Mouse (Mus musculus) small intestine, adult 2 months (tissue): ENCODE measurements around the gene Asic2. TPM values are rescaled to one million over a fixed set of nuclear protein-coding genes. Genes with fewer than 3 reads are reported as not detected.

Experiments
- H3K27ac ChIP-seq: fragments of 200-500 bp; 2 replicates; pipeline ENCODE4 v1.5.1; 2012; ENCODE audit warnings: low read depth, low read length, control low read depth, inconsistent platforms; ENCODE audit not compliant: insufficient read depth
- H3K27me3 ChIP-seq: fragments of 200-500 bp; 2 replicates; pipeline ENCODE4 v1.6.1; 2012; ENCODE audit warnings: mild to moderate bottlenecking, moderate library complexity, low read length, inconsistent platforms; ENCODE audit not compliant: control insufficient read depth, insufficient read depth
- H3K36me3 ChIP-seq: fragments of 200-500 bp; 2 replicates; pipeline ENCODE4 v1.6.1; 2012; ENCODE audit warnings: mild to moderate bottlenecking, low read length, control low read depth, inconsistent platforms; ENCODE audit not compliant: control insufficient read depth, insufficient read depth
- H3K4me1 ChIP-seq: fragments of 200-500 bp; 2 replicates; pipeline ENCODE4 v1.6.1; 2012; ENCODE audit warnings: low read length, inconsistent platforms, mixed read lengths; ENCODE audit not compliant: control insufficient read depth, insufficient read depth, insufficient read length
- H3K4me3 ChIP-seq: fragments of 200-500 bp; 2 replicates; pipeline ENCODE4 v1.5.1; 2012; ENCODE audit warnings: low read depth, mild to moderate bottlenecking, control low read depth, inconsistent platforms, low read length, moderate library complexity
- CTCF ChIP-seq: fragments of 200-500 bp; IDR thresholded peaks from 2 replicates; pipeline ENCODE4 v1.5.1; 2012; ENCODE audit warnings: low read depth, mild to moderate bottlenecking, control low read depth, inconsistent platforms, low read length, moderate library complexity, mixed read lengths; ENCODE audit not compliant: insufficient replicate concordance, insufficient read length; ENCODE audit errors: extremely low read depth
- POLR2A ChIP-seq: fragments of 200-500 bp; IDR thresholded peaks from 2 replicates; pipeline ENCODE4 v1.6.1; 2012; ENCODE audit warnings: low read depth, mild to moderate bottlenecking, control low read depth, inconsistent platforms, low read length, moderate library complexity
- WGBS: fragments of 180-500 bp; shearing (Covaris S2); methylation state at CpG from one replicate; pipeline ENCODE4 v1.1.7; 2018; 5-methylcytosine and 5-hydroxymethylcytosine counted together
- polyA plus RNA-seq: library from polyadenylated mRNA; depleted of rRNA; stranded (reverse); fragments of >200 nt; gene quantifications from 2 replicates; pipeline ENCODE4 v1.2.3, GENCODE M21; 2012; rRNA removed

Asic2 gene
- 0.47 and 1.4 TPM in 2 replicates for polyA plus RNA-seq

GRCm38 (mm10) chr11:81968401-81968881, at the start of gene Asic2:
TSS of gene Asic2 (minus strand) at chr11:81968457.
- H3K36me3 ChIP-seq, result no peaks in the 10 kb centered on the region
- no peak within 1 kb of the TSS for H3K4me3 ChIP-seq
- WGBS, result 6% methylated on average over 29 of the region's 29 CpGs
- H3K27ac ChIP-seq, result no peak within 1 kb of the TSS
- no peaks in the 10 kb centered on the region for H3K4me1 ChIP-seq
- no peaks in the 10 kb centered on the region for H3K27me3 ChIP-seq
- no peak for TF ChIP-seq CTCF
- no peak for TF ChIP-seq POLR2A

GRCm38 (mm10) chr11:82016181-82016780, 48.0 kb upstream of the Asic2 start:
- no peak overlapping the region for H3K27ac ChIP-seq
- whole genome bisulfite sequencing, result 52% methylated on average over 3 of the region's 3 CpGs
- H3K36me3 ChIP-seq, result no peaks in the 10 kb centered on the region
- no peak for TF ChIP-seq CTCF
- no peak for TF ChIP-seq POLR2A
- H3K27me3 ChIP-seq, result no peaks in the 10 kb centered on the region
- peaks cover 3% of the 10 kb centered on the region; the same call in 1 of the 2 replicates for H3K4me1 ChIP-seq
- H3K4me3 ChIP-seq, result no peak overlapping the region

- Histone ChIP-seq H3K4me3 (no peak overlapping the region), H3K36me3 (no peaks in the 10 kb centered on the region), H3K27ac (no peak overlapping the region), H3K4me1 (peaks cover 3% of the 10 kb centered on the region; the same call in 1 of the 2 replicates), H3K27me3 (no peaks in the 10 kb centered on the region)
- WGBS, result 51% methylated on average over 2 of the region's 2 CpGs
- TF ChIP-seq CTCF, result no peak
- TF ChIP-seq POLR2A, result no peak
These were observed 46.8 kb upstream of the Asic2 start for GRCm38 (mm10) chr11:82015066-82015465.

GRCm38 (mm10) chr11:82013756-82014155, 45.5 kb upstream of the Asic2 start:
- no peak for TF ChIP-seq POLR2A
- TF ChIP-seq CTCF, result no peak

GRCm38 (mm10) chr11:82011411-82012193, 43.3 kb upstream of the Asic2 start:
- 66% methylated on average over 8 of the region's 8 CpGs for WGBS
- no peak for TF ChIP-seq POLR2A
- no peak for TF ChIP-seq CTCF
- H3K27ac ChIP-seq, result no peak overlapping the region
- no peaks in the 10 kb centered on the region for H3K27me3 ChIP-seq
- no peaks in the 10 kb centered on the region for H3K36me3 ChIP-seq
- no peak overlapping the region for H3K4me3 ChIP-seq
- H3K4me1 ChIP-seq, result no peaks in the 10 kb centered on the region

More at GRCm38 (mm10) chr11:82013756-82014155, 45.5 kb upstream of the Asic2 start:
- no peak overlapping the region for H3K4me3 ChIP-seq
- 50% methylated on average over 1 of the region's 1 CpGs for WGBS
- H3K27me3 ChIP-seq, result no peaks in the 10 kb centered on the region
- H3K4me1 ChIP-seq, result no peaks in the 10 kb centered on the region
- no peaks in the 10 kb centered on the region for H3K36me3 ChIP-seq
- no peak overlapping the region for H3K27ac ChIP-seq

GRCm38 (mm10) chr11:82010115-82010514, 41.9 kb upstream of the Asic2 start:
- 85% methylated on average over 3 of the region's 3 CpGs for WGBS
- no peaks in the 10 kb centered on the region for H3K27me3 ChIP-seq
- no peaks in the 10 kb centered on the region for H3K4me1 ChIP-seq
- TF ChIP-seq POLR2A (no peak), CTCF (no peak)
- no peak overlapping the region for H3K27ac ChIP-seq
- H3K36me3 ChIP-seq, result no peaks in the 10 kb centered on the region
- H3K4me3 ChIP-seq, result no peak overlapping the region

GRCm38 (mm10) chr11:82006796-82007423, 38.7 kb upstream of the Asic2 start:
- 40% methylated on average over 12 of the region's 12 CpGs for WGBS
- TF ChIP-seq POLR2A (no peak), CTCF (no peak)
- H3K4me3 ChIP-seq, result no peak overlapping the region
- no peaks in the 10 kb centered on the region for H3K27me3 ChIP-seq
- peak overlapping the region; percentile 64 for H3K27ac ChIP-seq
- no peaks in the 10 kb centered on the region for H3K4me1 ChIP-seq
- H3K36me3 ChIP-seq, result no peaks in the 10 kb centered on the region
